Mouse (Mus musculus) thymus, adult 2 months (tissue): ENCODE measurements at regions not wholly inside any gene's neighbourhood (a gene's known extent, or its start where the extent isn't known, plus 50 kb on each side); places are given as distances from the start of the nearest gene placed in this dataset.

Source experiments
- DNase-seq: peaks from one replicate; pipeline ENCODE4 v3.0.0; 2021
- H3K27ac ChIP-seq: fragments of 200-500 bp; 2 replicates; pipeline ENCODE4 v1.5.1; 2012; ENCODE audit warnings: low read length, control low read depth; ENCODE audit not compliant: control insufficient read depth, insufficient read depth
- H3K27me3 ChIP-seq: fragments of 200-500 bp; 2 replicates; pipeline ENCODE4 v1.6.1; 2012; ENCODE audit warnings: mild to moderate bottlenecking, low read length, moderate library complexity, mixed read lengths; ENCODE audit not compliant: control insufficient read depth, insufficient read depth
- H3K36me3 ChIP-seq: fragments of 200-500 bp; 2 replicates; pipeline ENCODE4 v1.6.1; 2012; ENCODE audit warnings: mild to moderate bottlenecking, low read length, moderate library complexity; ENCODE audit not compliant: control insufficient read depth, insufficient read depth
- H3K4me1 ChIP-seq: fragments of 200-500 bp; replicated peaks from 2 replicates; pipeline ENCODE4 v1.6.1; 2012; ENCODE audit warnings: low read length; ENCODE audit not compliant: control insufficient read depth, insufficient read depth
- H3K4me3 ChIP-seq: fragments of 200-500 bp; 2 replicates; pipeline ENCODE4 v1.5.1; 2012; ENCODE audit warnings: mild to moderate bottlenecking, low read length, control low read depth, moderate library complexity; ENCODE audit not compliant: control insufficient read depth, insufficient read depth
- CTCF ChIP-seq: fragments of 200-500 bp; IDR thresholded peaks from 2 replicates; pipeline ENCODE4 v1.5.1; 2012; ENCODE audit warnings: mild to moderate bottlenecking, control low read depth, low read length, moderate library complexity, borderline replicate concordance; ENCODE audit not compliant: control insufficient read depth, poor library complexity, insufficient read depth; ENCODE audit errors: extremely low read depth

DNA sequence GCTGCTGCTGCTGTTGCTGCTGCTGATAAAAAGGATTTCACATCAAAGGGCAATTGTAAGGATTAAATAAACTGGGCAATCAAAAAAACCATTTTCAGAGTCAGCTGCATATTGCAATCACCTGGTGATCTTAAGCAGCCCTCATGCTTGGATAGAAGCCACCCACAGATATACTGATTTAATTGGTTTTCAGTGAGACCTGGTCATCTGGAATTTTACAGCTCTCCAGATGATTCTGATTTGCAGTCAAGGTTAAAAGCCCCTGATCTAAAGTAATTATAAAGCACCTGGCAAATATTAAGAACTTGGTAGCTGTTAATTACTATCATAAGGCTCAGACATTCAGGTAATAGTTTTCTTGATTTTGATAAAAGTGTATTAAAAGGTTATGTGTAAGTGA, 50.8 kb upstream of the Agtr2 start:
- no peaks in the 10 kb centered on the region for H3K27me3 ChIP-seq
- DNase-seq, result no peak
- no peak for TF ChIP-seq CTCF

More for the DNA sequence above, 50.8 kb upstream of the Agtr2 start:
- H3K4me1 ChIP-seq, result no peaks in the 10 kb centered on the region
- no peak overlapping the region for H3K27ac ChIP-seq
- no peak overlapping the region for H3K4me3 ChIP-seq
- H3K36me3 ChIP-seq, result no peaks in the 10 kb centered on the region
